Mouse (Mus musculus): ENCODE results near the gene Pqbp1.
"Not testable (repeated sequence)": the region's sequence is repeated elsewhere in the genome, so short reads cannot be mapped to it uniquely, and the experiment has no call there.

The Pqbp1 gene

DNA sequence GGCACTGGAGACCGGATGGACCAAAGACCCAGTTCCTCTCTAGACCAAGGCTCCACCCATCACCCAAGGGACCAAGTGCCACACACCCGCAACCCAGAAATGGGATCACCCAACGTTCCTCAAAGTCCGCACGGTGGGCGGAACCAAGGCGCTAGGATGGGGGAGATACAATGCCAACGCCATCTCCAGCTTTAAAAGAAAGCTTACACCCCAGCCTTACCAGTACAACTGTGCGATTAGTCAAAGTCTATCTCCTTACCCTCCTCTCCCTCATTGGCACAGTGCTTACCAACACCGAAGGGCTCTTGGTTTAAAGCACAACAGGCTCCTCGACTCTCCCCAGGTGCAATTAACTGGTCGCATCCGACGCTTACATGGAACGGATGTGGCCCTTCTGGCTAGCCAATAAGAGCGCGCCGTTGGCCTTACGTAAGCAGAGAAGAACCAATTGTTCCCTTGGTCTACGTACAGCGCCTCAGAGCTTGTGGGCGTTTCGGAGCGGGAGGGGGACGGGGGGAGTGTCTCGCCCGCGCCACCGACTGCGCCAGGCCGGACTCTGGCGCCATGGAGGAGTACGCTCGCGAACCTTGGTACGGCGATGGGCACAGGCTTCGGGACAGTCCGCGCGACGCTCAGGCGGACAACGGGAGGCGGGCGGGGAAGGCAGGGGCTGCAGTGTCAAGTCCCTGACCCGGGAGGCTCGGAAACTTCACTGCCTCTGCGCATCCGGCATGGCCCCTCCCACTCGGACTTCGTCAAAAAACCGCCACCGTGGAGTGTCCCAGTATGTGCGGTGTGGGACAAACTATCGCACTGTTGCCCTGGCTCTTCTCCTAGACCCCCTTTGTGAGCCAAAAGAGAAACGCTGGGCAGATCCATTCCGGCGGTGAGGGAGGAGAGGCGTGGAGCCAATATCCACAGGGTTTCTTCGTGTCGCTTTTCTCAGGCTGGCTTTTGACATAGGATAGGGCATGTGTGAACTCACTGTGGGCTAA, at the start of gene Pqbp1, which contains the start of gene Timm17b:
Gene Pqbp1, minus strand, starts transcription at position 390 of the 995 bp plus-strand sequence.
Gene Timm17b, plus strand, starts transcription at position 478 of the 995 bp plus-strand sequence.
- peak; percentile 95 for DNase-seq

DNA sequence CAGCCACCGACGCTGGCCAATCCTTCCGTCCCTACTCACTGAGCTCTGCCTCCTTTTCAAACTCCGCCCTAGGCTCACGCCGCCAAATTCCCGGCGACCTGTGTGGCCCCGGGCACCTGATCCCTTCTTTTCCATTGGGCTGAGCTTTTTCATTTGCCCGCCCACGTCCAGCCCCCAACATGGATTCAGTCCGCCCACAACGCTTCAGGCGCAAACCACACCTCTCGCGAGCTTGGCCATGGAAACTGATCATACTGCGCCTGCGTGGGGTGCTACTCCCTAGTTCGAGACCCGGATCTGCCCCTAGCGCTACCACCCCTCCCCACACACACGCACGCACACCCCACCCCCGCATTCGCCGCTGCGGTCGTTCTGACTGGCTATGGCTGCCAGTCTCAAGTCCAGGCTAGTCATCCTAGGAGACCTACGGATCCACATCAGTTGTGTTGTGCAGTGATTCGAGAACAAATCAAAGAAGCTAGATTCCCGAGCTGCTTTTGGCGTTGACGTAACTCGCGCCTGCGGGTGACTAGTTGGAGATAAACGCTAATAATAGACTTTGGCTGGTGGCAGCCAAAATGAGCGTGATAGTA, 48.9 kb upstream of the Pqbp1 start:
- peak; percentile 97 for DNase-seq

DNA sequence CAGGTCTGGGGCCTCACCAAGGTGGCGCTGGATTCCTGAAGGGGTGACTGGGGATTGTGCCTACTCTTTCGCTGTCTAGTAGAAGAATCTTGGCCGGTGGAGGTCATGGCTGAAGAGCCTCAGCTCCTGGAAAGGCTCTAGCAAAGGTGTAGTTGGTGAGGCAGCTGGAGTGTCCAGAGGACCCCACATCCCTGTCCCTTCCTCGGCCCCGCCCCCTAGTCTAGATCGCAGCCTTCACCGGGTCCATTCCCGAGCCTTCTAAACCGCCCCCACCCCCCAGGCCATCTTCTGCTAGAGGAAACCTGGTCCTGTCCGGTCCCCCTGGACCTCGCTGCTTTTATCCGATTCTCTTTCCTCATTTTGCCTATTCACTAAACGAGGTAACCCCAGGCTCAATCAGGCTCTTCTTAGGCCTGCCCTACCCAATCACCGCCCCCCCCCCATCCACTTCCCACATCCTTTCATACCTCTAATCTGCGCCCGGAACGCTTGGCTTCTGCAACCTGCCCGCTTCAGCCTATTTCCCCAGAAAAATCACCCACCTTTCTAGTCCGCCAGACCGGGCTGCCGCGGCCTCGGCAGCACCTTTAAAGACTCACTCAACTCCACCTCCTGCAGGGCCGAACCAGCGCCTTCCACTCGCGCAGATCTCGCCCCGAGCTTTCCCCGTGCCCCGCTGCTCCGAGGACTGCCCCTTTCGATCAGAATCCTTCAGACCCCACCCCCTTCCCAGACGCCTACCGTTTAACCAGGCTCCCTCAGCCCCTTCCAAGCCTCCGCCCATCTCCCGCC, 48.2 kb upstream of the Pqbp1 start, which contains the start of gene Hdac6:
Gene Hdac6, minus strand, starts transcription at position 782 of the 792 bp plus-strand sequence.
- peak; percentile 50 for DNase-seq

DNA sequence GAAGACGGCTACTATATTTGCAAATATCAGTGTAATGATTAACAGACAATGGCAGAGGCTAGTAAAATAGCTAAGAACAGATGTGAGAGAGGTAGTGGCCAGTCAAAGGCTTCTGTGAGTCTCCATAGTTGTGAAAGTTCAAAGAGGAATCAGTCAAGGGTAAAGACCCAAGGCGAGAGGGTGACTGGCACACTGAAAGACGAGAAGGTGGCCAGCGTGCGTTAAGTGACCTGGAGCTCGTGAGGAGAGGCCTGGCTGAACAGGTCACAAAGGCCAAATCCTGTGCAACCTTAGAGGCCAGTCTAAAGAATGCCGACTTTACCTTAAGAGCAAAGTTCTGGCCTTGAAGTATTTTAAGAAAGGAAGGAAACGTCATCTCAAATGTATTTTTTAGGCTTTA, 46.5 kb upstream of the Pqbp1 start:
- no peak for DNase-seq

DNA sequence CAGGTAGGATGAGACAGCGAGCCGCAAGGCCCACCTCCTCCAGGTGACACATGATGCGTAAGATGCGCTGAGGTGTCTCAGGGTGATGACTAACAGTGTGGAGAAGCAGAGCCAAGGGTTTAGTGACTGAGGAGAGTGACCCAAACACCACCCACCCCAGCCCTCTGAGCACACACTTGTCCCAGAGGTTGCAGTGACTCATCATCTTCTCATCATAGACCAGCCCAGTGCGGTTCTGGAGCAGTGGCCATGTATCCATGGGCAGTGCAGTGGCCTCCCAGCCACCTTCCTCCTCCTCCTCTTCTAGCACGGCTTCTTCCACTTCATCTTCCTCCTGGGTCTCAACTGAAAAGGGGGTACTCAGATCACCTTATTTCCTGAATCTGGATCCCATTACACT, 38.6 kb upstream of the Pqbp1 start:
- no peak for DNase-seq

- DNase-seq: no peak
These were observed 37.8 kb upstream of the Pqbp1 start for GRCm38 (mm10) chrX:7936874-7937273.

DNA sequence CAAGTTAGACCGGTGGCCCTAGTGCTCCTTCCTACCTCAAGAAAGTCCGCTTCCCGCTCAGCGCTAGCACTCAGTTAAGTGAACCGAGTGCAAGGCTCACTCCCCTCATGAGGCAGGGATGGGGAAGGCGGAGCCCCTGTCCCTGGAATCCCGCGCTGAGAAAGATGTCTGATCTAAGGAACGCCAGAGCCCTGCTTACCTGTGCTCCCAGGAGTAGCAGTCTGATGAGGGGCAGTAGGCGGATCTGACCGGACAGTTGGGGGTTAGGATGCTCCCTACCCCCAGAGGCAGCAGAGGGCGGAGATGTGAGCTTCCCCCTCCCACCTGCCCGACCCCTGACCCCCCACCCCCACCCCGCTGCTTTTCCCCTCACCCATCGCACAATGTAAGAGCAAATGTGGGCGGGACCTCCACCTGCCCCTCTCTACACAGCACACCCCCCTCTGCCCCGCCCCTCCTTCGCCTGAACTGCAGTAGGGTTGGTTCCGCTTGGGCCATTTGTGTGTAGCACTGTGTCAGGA, 29.3 kb upstream of the Pqbp1 start, which contains the start of gene Eras:
Gene Eras, minus strand, starts transcription at position 338 of the 521 bp plus-strand sequence.
- DNase-seq: no peak

DNA sequence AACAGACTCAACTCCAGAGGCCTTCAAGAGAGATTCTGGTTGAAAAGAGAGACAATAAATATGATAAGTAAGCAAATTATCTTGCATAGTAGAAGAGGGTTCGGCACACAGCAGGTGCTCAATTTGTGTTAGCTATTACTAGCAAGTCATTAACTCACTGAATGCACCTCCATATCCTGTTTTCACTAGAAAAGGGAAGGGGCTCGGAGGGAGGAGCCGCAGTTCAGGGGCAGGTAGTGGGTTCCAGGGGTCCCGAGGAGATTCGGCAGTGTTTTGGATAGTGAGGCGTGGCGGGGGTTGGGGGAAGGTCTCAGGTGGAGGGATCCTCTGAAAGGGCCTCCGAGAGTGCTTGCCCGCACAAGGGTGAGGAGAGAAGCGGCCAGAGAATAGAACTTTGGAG, 28.0 kb upstream of the Pqbp1 start:
- DNase-seq: no peak

DNA sequence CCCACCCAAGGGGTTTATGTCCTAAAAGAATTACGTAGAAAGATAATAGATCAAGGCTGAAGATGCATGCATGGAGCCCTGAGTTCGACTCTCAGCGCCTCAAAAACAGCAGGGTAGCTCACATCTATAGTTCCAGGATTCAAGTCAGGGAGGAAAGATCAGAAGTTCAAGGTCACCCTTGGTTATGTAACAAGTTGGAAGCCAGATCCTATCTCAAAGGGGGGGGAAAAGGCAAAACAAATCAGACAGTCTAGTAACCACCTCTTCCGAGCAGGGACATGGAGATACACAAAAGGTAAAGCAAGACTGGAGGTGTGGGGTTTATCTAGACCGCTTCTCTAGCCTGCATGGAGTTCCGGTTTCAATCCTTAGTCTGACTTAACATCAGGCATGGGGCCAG, 27.2 kb upstream of the Pqbp1 start:
- no peak for DNase-seq

DNA sequence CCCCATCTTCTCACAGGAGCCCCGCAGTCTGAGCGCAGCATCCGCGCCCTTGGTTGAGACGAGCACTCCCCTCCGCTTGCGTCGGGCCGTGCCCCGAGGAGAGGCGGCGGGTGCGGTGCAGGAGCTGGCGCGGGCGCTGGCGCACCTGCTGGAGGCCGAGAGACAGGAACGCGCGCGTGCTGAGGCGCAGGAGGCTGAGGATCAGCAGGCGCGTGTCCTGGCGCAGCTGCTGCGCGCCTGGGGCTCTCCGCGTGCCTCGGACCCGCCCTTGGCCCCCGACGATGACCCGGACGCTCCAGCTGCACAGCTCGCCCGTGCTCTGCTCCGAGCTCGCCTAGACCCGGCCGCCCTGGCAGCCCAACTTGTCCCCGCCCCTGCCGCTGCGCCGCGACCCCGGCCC, 23.0 kb upstream of the Pqbp1 start:
- peak; percentile 40 for DNase-seq

GRCm38 (mm10) chrX:7919601-7920383, 20.7 kb upstream of the Pqbp1 start, which contains the start of gene Pcsk1n:
Pcsk1n (plus strand) TSS chrX:7919822.
- peak; percentile 75 for DNase-seq

GRCm38 (mm10) chrX:7917960-7918359, 18.9 kb upstream of the Pqbp1 start:
- DNase-seq: not testable (repeated sequence)

DNA sequence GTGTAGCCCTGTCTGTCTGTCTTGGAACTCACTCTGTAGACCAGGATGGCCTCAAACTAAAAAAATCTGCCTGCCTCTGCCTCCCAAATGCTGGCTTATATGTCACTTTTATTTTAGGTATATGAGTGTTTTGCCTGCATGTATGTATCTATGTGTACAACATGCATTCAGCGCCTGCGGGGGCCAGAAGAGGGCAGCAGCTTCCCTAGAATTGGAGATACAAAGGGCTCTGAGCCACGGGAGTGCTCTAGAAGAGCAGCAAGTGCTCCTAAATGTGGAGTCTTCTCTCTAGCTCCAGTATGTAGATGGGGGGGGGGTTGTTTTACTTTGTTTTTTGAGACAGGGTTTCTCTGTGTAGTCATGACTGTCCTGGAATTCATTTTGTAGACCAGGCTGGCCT, 16.6 kb upstream of the Pqbp1 start:
- DNase-seq: not testable (repeated sequence)

DNA sequence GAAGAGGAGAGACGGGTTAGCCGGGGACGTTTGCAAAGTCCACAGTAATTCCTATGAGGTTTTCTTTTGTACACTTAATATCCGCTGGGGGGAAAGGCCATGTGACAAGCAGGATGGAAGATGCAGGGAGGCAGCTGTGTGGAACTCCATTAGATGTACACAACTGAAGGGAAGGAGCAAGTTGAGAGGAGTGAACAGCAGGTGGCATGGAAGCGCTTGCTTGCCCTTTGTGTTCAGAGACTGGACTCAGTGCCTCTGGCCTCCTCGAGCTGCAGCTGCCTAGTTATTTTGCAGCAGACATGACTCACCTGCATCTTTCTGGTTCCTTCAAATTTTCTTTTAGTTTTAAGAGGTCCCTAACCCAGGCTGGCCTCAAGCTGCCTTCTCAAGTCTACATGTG, 11.4 kb upstream of the Pqbp1 start:
- no peak for DNase-seq

GRCm38 (mm10) chrX:7909242-7909641, 10.2 kb upstream of the Pqbp1 start, which contains the start of gene Gm10490:
Gm10490 (plus strand) TSS chrX:7909542.
- not testable (repeated sequence) for DNase-seq

GRCm38 (mm10) chrX:7907735-7908134, 8.7 kb upstream of the Pqbp1 start, which contains the start of gene Gm10491:
Gm10491 (minus strand) TSS chrX:7907835.
- no peak for DNase-seq

DNA sequence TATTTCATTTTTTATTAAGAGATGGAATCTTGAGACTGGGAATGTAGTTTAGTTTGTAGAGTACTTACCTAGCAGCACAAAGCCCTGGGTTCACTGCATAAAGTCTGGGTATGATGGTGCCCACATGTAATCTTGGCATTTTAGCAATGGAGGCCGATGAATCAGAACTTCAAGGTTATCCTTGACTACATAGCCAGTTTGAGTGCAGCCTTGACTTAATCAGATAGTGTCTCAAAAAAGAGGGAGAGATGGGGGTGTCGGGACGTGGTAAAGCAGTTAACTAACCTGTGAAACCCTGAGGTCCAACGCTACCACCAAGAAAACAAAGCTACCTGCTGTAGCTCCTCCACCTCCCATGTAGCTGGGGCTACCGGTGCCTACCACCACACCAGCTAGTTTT, 5.4 kb upstream of the Pqbp1 start:
- no peak for DNase-seq

- DNase-seq: peak; percentile 39
These were observed 858 bp downstream of the Pqbp1 start for GRCm38 (mm10) chrX:7898211-7898610.

- peak; percentile 91 for DNase-seq
These were observed 15.1 kb downstream of the Pqbp1 start, which contains the start of gene Slc35a2 for GRCm38 (mm10) chrX:7883841-7884567. Slc35a2 (plus strand) TSS chrX:7884028.

DNA sequence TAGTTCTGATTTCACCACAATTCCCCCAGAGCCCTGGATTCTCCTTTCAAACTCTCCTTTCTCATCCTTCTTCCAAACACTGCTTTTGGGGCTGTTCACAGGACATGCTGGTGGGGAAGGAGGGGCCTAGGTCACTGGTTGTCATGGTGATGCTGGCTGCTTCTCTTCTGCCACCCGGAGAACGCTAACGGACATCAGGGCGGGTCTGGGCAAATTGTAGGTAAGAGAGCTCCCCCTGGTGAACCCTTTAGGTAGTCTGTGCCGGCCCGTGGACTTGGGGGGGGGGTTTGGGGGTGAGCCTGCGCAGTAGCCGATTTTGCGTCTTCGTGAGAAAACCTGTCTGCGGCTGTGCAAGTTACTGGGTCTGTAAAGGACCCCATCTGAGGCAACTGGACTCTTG, 19.2 kb downstream of the Pqbp1 start:
- DNase-seq: peak; percentile 87

GRCm38 (mm10) chrX:7878495-7878894, 20.6 kb downstream of the Pqbp1 start:
- DNase-seq: peak; percentile 69

All from cerebellum, adult 9-11 months (tissue).